Mouse (Mus musculus): ENCODE results near the gene Stoml2.

- TF ChIP-seq POLR2A (IDR thresholded peaks at IDR 0.05; ENCODE audit: control insufficient read depth in 1 of 2, insufficient read depth in 1 of 2, low read depth in 1 of 2, low read length in 2 of 2, poor library complexity in 1 of 2) (peak; percentile 66 to 67), CTCF (IDR thresholded peaks at IDR 0.05 in 2 of 3, conservative IDR thresholded peaks at IDR 0.05 in 1 of 3; ENCODE audit: control insufficient read depth in 1 of 3, insufficient read depth in 1 of 3, low read depth in 2 of 3, low read length in 3 of 3, poor library complexity in 1 of 3, severe bottlenecking in 1 of 3) (no peak), POLR2AphosphoS5 (IDR thresholded peaks at IDR 0.05; ENCODE audit: borderline replicate concordance, low read depth, low read length) (no peak), KAT2A (conservative IDR thresholded peaks at IDR 0.05; ENCODE audit: low read depth, low read length) (no peak; the same call in 1 of the 2 replicates), EP300 (IDR thresholded peaks at IDR 0.05; ENCODE audit: low read depth in 1 of 2, low read length in 2 of 2) (no peak), TCF12 (IDR thresholded peaks at IDR 0.05; ENCODE audit: low read depth, low read length) (0 out of 2 replicates have a peak, but pooled peaks have one; percentile 16), CHD1 (IDR thresholded peaks at IDR 0.05; ENCODE audit: low read depth, low read length) (no peak), MXI1 (IDR thresholded peaks at IDR 0.05; ENCODE audit: low read depth, low read length) (peak; percentile 63), CHD2 (IDR thresholded peaks at IDR 0.05; ENCODE audit: low read length) (peak; percentile 61; the same call in 1 of the 2 replicates), TBP (IDR thresholded peaks at IDR 0.05; ENCODE audit: low read depth, low read length) (0 out of 2 replicates have a peak, but pooled peaks have one; percentile 11), JUND (IDR thresholded peaks at IDR 0.05; ENCODE audit: low read depth, low read length) (no peak), ZC3H11A (IDR thresholded peaks at IDR 0.05; ENCODE audit: low read depth, low read length) (no peak)
Observed at GRCm38 (mm10) chr4:43010161-43011038, 21.1 kb downstream of the Stoml2 start, which contains the start of gene Fancg.

All from MEL (cell line).